Mouse (Mus musculus) ES-E14 (cell line): Measurements from ENCODE around the gene Cars2. TPM values are rescaled to one million over a fixed set of nuclear protein-coding genes. Genes with fewer than 3 reads are reported as not detected.
A peak's percentile ranks its signal among the peaks of the same experiment; 100 is the strongest.

Experiments used
- DNase-seq: peaks from one replicate; pipeline ENCODE4 v3.0.0-alpha.2; 2013; ENCODE audit warnings: low read depth, low spot score
- H3K27ac ChIP-seq: 2 replicates; pipeline ENCODE4 v1.5.1; 2012; ENCODE audit warnings: low read depth, mild to moderate bottlenecking, low read length, moderate library complexity, mixed read lengths; ENCODE audit not compliant: poor library complexity, insufficient read depth, severe bottlenecking
- H3K36me3 ChIP-seq: 2 replicates; pipeline ENCODE4 v1.6.1; 2012; ENCODE audit warnings: mild to moderate bottlenecking, low read length, moderate library complexity, mixed read lengths; ENCODE audit not compliant: control insufficient read depth, poor library complexity, insufficient read depth, severe bottlenecking
- H3K4me1 ChIP-seq, 2 experiments: fragments of 150-350 bp in 1 of 2; sonication (generic) in 1 of 2; 2 replicates each; pipeline ENCODE4 v1.6.1; 2012; ENCODE audit warnings: low read length in 2 of 2, mild to moderate bottlenecking in 1 of 2, mixed read lengths in 1 of 2; ENCODE audit not compliant: control insufficient read depth in 2 of 2, insufficient read depth in 2 of 2, poor library complexity in 1 of 2
- H3K4me3 ChIP-seq, 2 experiments: fragments of 150-350 bp in 1 of 2; sonication (generic) in 1 of 2; 2 replicates each; pipeline ENCODE4 v1.5.1; 2012; ENCODE audit warnings: low read length in 2 of 2, low read depth in 1 of 2, mild to moderate bottlenecking in 1 of 2, mixed read lengths in 1 of 2; ENCODE audit not compliant: insufficient read depth in 1 of 2, poor library complexity in 1 of 2, severe bottlenecking in 1 of 2
- H3K9ac ChIP-seq: 2 replicates; pipeline ENCODE4 v1.6.1; 2012; ENCODE audit warnings: low read depth, mild to moderate bottlenecking, low read length, mixed read lengths; ENCODE audit not compliant: poor library complexity, insufficient read depth, severe bottlenecking
- H3K9me3 ChIP-seq: fragments of 150-350 bp; sonication (generic); 2 replicates; pipeline ENCODE4 v1.6.1; 2012; ENCODE audit warnings: low read depth, mild to moderate bottlenecking, low read length; ENCODE audit not compliant: control insufficient read depth, insufficient read depth
- CHD2 ChIP-seq: IDR thresholded peaks from 2 replicates; pipeline ENCODE4 v1.6.1; 2014; ENCODE audit warnings: mild to moderate bottlenecking, low read depth, low read length, inconsistent platforms
- HCFC1 ChIP-seq: IDR thresholded peaks from 2 replicates; pipeline ENCODE4 v1.6.1; 2012; ENCODE audit warnings: low read length, inconsistent platforms, borderline replicate concordance; ENCODE audit not compliant: insufficient read depth
- MAFK ChIP-seq: IDR thresholded peaks from 2 replicates; pipeline ENCODE4 v1.6.1; 2014; ENCODE audit warnings: mild to moderate bottlenecking, low read depth, low read length, inconsistent platforms; ENCODE audit not compliant: insufficient read depth
- ZC3H11A ChIP-seq: IDR thresholded peaks from 2 replicates; pipeline ENCODE4 v1.6.1; 2012; ENCODE audit warnings: low read depth, mild to moderate bottlenecking, inconsistent platforms, low read length, borderline replicate concordance
- ZNF384 ChIP-seq: IDR thresholded peaks from 2 replicates; pipeline ENCODE4 v1.6.1; 2012; ENCODE audit warnings: low read depth, low read length, inconsistent platforms
- in situ Hi-C, 2 experiments: fragments of 600-800 bp; cut with MboI; formaldehyde crosslinking; loops; one replicate each; pipeline ENCODE4 v1.15.1; 2025; ENCODE audit warnings: low sequenced_read_pairs in 2 of 2, inconsistent platforms in 1 of 2; ENCODE audit not compliant: unreplicated experiment in 2 of 2
- total RNA-seq: library from RNA; depleted of rRNA; stranded (reverse); fragments of 300-350 nt; gene quantifications from 2 replicates; pipeline ENCODE4 v1.2.3, GENCODE M21; 2012; rRNA removed

Cars2 gene
- total RNA-seq, result 34.6 and 50.5 TPM in 2 replicates

GRCm38 (mm10) chr8:11550281-11550948 lies at the start of gene Cars2:
Cars2 (minus strand) TSS chr8:11550783.
- no peaks in the 10 kb centered on the region for H3K9me3 ChIP-seq

GRCm38 (mm10) chr8:11593222-11593884 lies 42.8 kb upstream of the Cars2 start:
- H3K4me3 ChIP-seq, result no peak overlapping the region
- H3K36me3 ChIP-seq, result no peaks in the 10 kb centered on the region
- no peak overlapping the region for H3K9ac ChIP-seq
- no peak for TF ChIP-seq CHD2
- no peak for TF ChIP-seq ZC3H11A
- no peak for TF ChIP-seq ZNF384
- TF ChIP-seq MAFK, result no peak
- TF ChIP-seq HCFC1, result no peak
- no peaks in the 10 kb centered on the region for H3K9me3 ChIP-seq
- H3K4me1 ChIP-seq, result peaks cover 2 to 3% of the 10 kb centered on the region in 2 experiments; a peak in 2 of 4 replicates
- H3K27ac ChIP-seq, result no peak overlapping the region
- in situ Hi-C loops, result no loop called here
- no peak for DNase-seq

More at GRCm38 (mm10) chr8:11550281-11550948, at the start of gene Cars2:
- Histone ChIP-seq H3K36me3 (peaks cover 3% of the 10 kb centered on the region), H3K9ac (peak within 1 kb of the TSS; percentile 77), H3K27ac (no peak within 1 kb of the TSS; the same call in 1 of the 2 replicates), H3K4me3 (peak within 1 kb of the TSS; percentile 74 to 81), H3K4me1 (peaks cover 5 to 10% of the 10 kb centered on the region in 2 experiments; a peak in 1 of 4 replicates)
- TF ChIP-seq MAFK (no peak), ZC3H11A (no peak), HCFC1 (0 out of 2 replicates have a peak, but pooled peaks have one; percentile 57), ZNF384 (no peak)
- DNase-seq, result peak; percentile 79
- in situ Hi-C loops, result loop anchor here in 1 of 2 experiments (10.0 kb wide), 1 partner anchor 154 kb away; the partner anchor contains the start of gene 1700016D06Rik

GRCm38 (mm10) chr8:11592296-11592695 lies 41.7 kb upstream of the Cars2 start:
- no peak overlapping the region for H3K27ac ChIP-seq

GRCm38 (mm10) chr8:11591837-11592236 lies 41.3 kb upstream of the Cars2 start:
- Histone ChIP-seq H3K36me3 (no peaks in the 10 kb centered on the region), H3K27ac (no peak overlapping the region), H3K9ac (no peak overlapping the region), H3K4me1 (peaks cover 2 to 3% of the 10 kb centered on the region in 2 experiments; a peak in 2 of 4 replicates), H3K9me3 (no peaks in the 10 kb centered on the region), H3K4me3 (no peak overlapping the region)
- DNase-seq, result no peak
- no peak for TF ChIP-seq MAFK
- in situ Hi-C loops, result no loop called here

More at GRCm38 (mm10) chr8:11592296-11592695, 41.7 kb upstream of the Cars2 start:
- Histone ChIP-seq H3K9me3 (no peaks in the 10 kb centered on the region), H3K4me1 (peaks cover 2 to 3% of the 10 kb centered on the region in 2 experiments; a peak in 2 of 4 replicates), H3K9ac (no peak overlapping the region), H3K4me3 (0 out of 4 replicates have a peak overlapping the region, but pooled peaks of 1 of the 2 experiments have one; percentile 42), H3K36me3 (no peaks in the 10 kb centered on the region)
- no peak for TF ChIP-seq HCFC1
- TF ChIP-seq ZC3H11A, result no peak
- TF ChIP-seq ZNF384, result no peak
- TF ChIP-seq CHD2, result no peak
- no peak for TF ChIP-seq MAFK
- in situ Hi-C loops, result no loop called here
- peak; percentile 31 for DNase-seq
